Mouse (Mus musculus) granulocyte monocyte progenitor cell, adult 5-6 weeks (primary cell): ENCODE data around the gene Evi2a. TPM values are rescaled to one million over a fixed set of nuclear protein-coding genes. Genes with fewer than 3 reads are reported as not detected.

Source experiments
- total RNA-seq, 2 experiments: library from RNA; stranded (forward) in 1 of 2; stranded (reverse) in 1 of 2; fragments of 200-712, 200-1000 nt in 1 of 2; fragments of >200 nt in 1 of 2; fragmentation: Nextera tagmentation in 1 of 2; gene quantifications; 2 replicates each; pipeline ENCODE4 v1.2.3; 2014 to 2017

The Evi2a gene
- total RNA-seq, 2 experiments from 2014 or later: 6.7 to 20.1 TPM

Other genes starting within 250 kb of the Evi2a start
- gene Gm9964, start 233.7 kb downstream of the Evi2a start, total RNA-seq (2014; fragmentation: Nextera tagmentation): not detected in 2 replicates
- gene Gm9964, start 233.7 kb downstream of the Evi2a start, total RNA-seq (2017): not detected in 2 replicates
- 26.7 and 28.3 TPM in 2 replicates for gene Nf1, start 190.9 kb downstream of the Evi2a start, total RNA-seq (2014; fragmentation: Nextera tagmentation)
- gene Nf1, start 190.9 kb downstream of the Evi2a start, total RNA-seq (2017): 9.2 and 11.0 TPM in 2 replicates
- gene Omg, start 26.5 kb downstream of the Evi2a start, total RNA-seq (2014; fragmentation: Nextera tagmentation): 0.86 TPM in 1 of 2 replicates, not detected in the other
- 0.04 TPM in 1 of 2 replicates, not detected in the other for gene Omg, start 26.5 kb downstream of the Evi2a start, total RNA-seq (2017)
- 242 and 361 TPM in 2 replicates for gene Evi2b, start 6.8 kb downstream of the Evi2a start, total RNA-seq (2014; fragmentation: Nextera tagmentation)
- 80.1 and 82.3 TPM in 2 replicates for gene Evi2b, start 6.8 kb downstream of the Evi2a start, total RNA-seq (2017)
- 20.2 and 33.1 TPM in 2 replicates for gene Evi2, start within 50 bp of the Evi2a start, total RNA-seq (2014; fragmentation: Nextera tagmentation)
- gene Evi2, start within 50 bp of the Evi2a start, total RNA-seq (2017): 4.0 and 7.4 TPM in 2 replicates
- 1.9 and 2.6 TPM in 2 replicates for gene Rab11fip4, start 60.6 kb upstream of the Evi2a start, total RNA-seq (2014; fragmentation: Nextera tagmentation)
- 1.9 and 4.7 TPM in 2 replicates for gene Rab11fip4, start 60.6 kb upstream of the Evi2a start, total RNA-seq (2017)